Mouse (Mus musculus) MEL (cell line): ENCODE data around the gene Pi16.

Source experiments
- CTCF ChIP-seq, 3 experiments: IDR thresholded peaks in 2 of 3; conservative IDR thresholded peaks in 1 of 3; 2 replicates each; pipeline ENCODE4 v1.5.1; 2011 to 2012; ENCODE audit warnings: low read length in 3 of 3, low read depth in 2 of 3, mild to moderate bottlenecking in 2 of 3, improper control_type of control experiment in 1 of 3, inconsistent platforms in 1 of 3, mixed read lengths in 1 of 3, moderate library complexity in 1 of 3; ENCODE audit not compliant: control insufficient read depth in 1 of 3, insufficient read depth in 1 of 3, poor library complexity in 1 of 3, severe bottlenecking in 1 of 3
- EP300 ChIP-seq, 2 experiments: IDR thresholded peaks; 2 replicates each; pipeline ENCODE4 v1.6.1; 2011; ENCODE audit warnings: improper control_type of control experiment in 2 of 2, low read length in 2 of 2, low read depth in 1 of 2, mild to moderate bottlenecking in 1 of 2
- MAFK ChIP-seq: IDR thresholded peaks from 2 replicates; pipeline ENCODE4 v1.6.1; 2011; ENCODE audit warnings: low read depth, mild to moderate bottlenecking, low read length, improper control_type of control experiment, borderline replicate concordance
- NELFE ChIP-seq: IDR thresholded peaks from 2 replicates; pipeline ENCODE4 v1.6.1; 2011; ENCODE audit warnings: low read depth, low read length, improper control_type of control experiment
- POLR2A ChIP-seq, 2 experiments: IDR thresholded peaks; 2 replicates each; pipeline ENCODE4 v1.6.1; 2011 to 2012; ENCODE audit warnings: low read length in 2 of 2, mild to moderate bottlenecking in 2 of 2, control low read depth in 1 of 2, improper control_type of control experiment in 1 of 2, low read depth in 1 of 2, moderate library complexity in 1 of 2; ENCODE audit not compliant: control insufficient read depth in 1 of 2, insufficient read depth in 1 of 2, poor library complexity in 1 of 2
- POLR2AphosphoS5 ChIP-seq: IDR thresholded peaks from 2 replicates; pipeline ENCODE4 v1.6.1; 2012; ENCODE audit warnings: low read depth, borderline replicate concordance, mild to moderate bottlenecking, inconsistent platforms, low read length, moderate library complexity, mixed read lengths
- UBTF ChIP-seq: IDR thresholded peaks from 2 replicates; pipeline ENCODE4 v1.6.1; 2012; ENCODE audit warnings: low read depth, mild to moderate bottlenecking, inconsistent platforms, low read length, improper control_type of control experiment, moderate library complexity, borderline replicate concordance; ENCODE audit not compliant: insufficient read depth

GRCm38 (mm10) chr17:29327691-29328090, 10.2 kb downstream of the Pi16 start:
- TF ChIP-seq MAFK (no peak), UBTF (no peak), POLR2A (IDR thresholded peaks at IDR 0.05; ENCODE audit: control insufficient read depth in 1 of 2, insufficient read depth in 1 of 2, low read depth in 1 of 2, low read length in 2 of 2, poor library complexity in 1 of 2) (no peak), CTCF (IDR thresholded peaks at IDR 0.05 in 2 of 3, conservative IDR thresholded peaks at IDR 0.05 in 1 of 3; ENCODE audit: control insufficient read depth in 1 of 3, insufficient read depth in 1 of 3, low read depth in 2 of 3, low read length in 3 of 3, poor library complexity in 1 of 3, severe bottlenecking in 1 of 3) (no peak), NELFE (no peak), EP300 (IDR thresholded peaks at IDR 0.05; ENCODE audit: low read depth in 1 of 2, low read length in 2 of 2) (no peak), POLR2AphosphoS5 (no peak)
